Mouse (Mus musculus) layer of hippocampus, postnatal 25 days (tissue): Measurements from ENCODE around the gene Lcorl. TPM values are rescaled to one million over a fixed set of nuclear protein-coding genes. Genes with fewer than 3 reads are reported as not detected.
A peak's percentile ranks its signal among the peaks of the same experiment; 100 is the strongest.
"Not testable (repeated sequence)": the region's sequence is repeated elsewhere in the genome, so short reads cannot be mapped to it uniquely, and the experiment has no call there.

Source experiments
- DNase-seq, 2 experiments: peaks; one replicate each; pipeline ENCODE4 v3.0.0; 2022; ENCODE audit warnings: mixed read lengths in 2 of 2, low spot score in 1 of 2; ENCODE audit errors: extremely low spot score in 1 of 2
- total RNA-seq, 2 experiments: library from RNA; stranded (reverse); gene quantifications; 2 replicates each; pipeline ENCODE4 v1.2.3; 2021

The Lcorl gene
- total RNA-seq, 2 experiments from 2014 or later = 29.7 to 35.3 TPM

- no peak for DNase-seq
Observed at GRCm38 (mm10) chr5:45718848-45719488, 138.4 kb downstream of the Lcorl start.

DNA sequence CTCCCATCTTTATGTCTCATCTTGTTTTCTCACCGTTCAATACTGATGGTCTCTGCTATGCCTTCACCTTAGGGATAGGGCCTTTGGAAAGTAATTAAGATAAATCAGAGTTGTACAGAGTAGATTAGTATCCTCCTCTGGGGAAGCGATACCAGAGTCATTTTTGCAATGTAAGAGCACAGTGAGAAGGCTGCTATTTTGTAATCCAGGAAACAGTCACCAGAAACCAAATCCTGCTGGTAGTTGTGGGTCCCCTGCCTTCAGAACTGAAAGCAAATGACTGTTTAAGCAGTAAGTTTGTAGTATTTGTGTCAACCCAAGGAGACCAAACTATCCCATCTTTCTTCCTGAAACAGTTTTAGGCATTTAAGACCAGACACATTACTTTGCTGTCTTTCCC lies 147.8 kb downstream of the Lcorl start:
- no peak for DNase-seq

DNA sequence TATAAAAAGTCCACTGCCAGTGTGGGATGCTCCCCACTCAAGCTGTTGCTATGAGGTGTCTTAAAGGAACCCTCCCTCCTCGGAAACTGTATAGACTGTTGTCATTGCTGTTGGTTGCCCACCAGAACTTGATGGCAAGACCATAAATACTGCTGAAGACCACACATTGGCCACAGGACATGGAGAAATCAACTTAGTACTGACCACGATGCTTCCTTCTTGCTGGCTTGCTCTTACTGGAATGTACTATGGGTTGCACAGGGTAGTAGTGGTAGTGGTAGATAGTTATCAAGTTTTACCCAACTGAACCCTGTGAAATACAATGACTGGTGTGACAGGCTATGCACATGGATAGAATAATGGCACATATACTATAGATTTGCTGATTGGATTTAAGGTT lies 150.6 kb downstream of the Lcorl start:
- no peak for DNase-seq

DNA sequence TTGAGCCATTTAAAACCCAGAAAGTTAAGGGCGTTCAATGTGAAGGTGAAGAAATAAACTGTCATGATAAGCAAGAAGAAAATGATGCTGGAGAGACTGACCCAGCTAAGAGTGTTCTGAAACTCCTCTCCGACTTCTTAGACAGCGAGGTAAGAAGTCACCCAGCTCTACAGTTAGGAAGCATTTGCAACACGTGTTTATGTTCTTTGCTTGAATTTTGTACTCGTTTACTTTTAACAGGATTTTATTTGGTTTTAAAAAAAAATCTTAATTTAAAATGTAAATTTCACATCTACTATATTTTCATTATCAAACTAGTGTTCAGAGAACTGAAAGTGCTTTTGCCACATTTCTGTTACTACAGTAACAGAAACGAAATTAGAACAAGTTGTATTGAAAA lies 165.7 kb downstream of the Lcorl start:
- no peak for DNase-seq

GRCm38 (mm10) chr5:45690802-45691201 lies 166.6 kb downstream of the Lcorl start:
- DNase-seq = no peak

DNA sequence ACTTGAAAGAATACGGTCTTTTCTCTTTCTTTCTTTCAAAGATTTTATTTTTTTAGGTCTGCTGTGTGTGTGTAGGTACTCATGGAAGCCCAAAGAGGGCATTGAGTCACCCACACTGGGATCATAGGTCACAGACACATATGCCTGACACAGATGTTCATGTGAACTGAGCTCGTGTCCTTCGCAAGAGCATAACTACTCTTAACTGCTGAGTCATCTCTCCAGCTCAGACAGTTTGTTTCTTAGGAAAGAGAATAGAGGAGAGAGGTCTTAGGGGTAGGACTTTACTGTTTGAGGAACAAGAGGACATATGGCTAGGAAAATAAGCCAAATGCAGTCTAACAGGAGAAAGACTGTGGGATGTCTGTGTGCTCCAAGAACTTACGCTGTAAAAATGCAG lies 168.3 kb downstream of the Lcorl start:
- DNase-seq = no peak

DNA sequence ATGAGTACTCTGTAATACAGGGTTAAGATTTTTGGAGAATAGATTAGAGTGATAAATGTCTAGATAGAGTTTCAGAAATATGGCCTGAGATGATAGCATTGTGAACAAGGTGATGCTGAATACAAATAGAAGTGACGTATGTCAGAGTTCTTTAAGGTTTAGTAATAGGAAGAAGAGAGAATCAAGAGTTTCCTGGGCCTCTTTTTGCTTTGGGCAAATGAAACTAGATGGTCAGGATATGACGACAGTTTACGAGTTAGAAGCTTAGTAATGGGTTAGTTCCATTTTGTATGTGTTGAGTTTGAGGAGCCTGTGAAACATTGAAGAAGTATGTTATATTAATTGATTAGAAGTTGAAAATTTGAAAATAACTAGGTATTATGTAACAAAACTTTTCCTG lies 171.2 kb downstream of the Lcorl start:
- DNase-seq = no peak

- no peak for DNase-seq
Observed at GRCm38 (mm10) chr5:45685243-45685642, 172.2 kb downstream of the Lcorl start.

- DNase-seq = no peak
Observed at GRCm38 (mm10) chr5:45683388-45683787, 174.0 kb downstream of the Lcorl start.

DNA sequence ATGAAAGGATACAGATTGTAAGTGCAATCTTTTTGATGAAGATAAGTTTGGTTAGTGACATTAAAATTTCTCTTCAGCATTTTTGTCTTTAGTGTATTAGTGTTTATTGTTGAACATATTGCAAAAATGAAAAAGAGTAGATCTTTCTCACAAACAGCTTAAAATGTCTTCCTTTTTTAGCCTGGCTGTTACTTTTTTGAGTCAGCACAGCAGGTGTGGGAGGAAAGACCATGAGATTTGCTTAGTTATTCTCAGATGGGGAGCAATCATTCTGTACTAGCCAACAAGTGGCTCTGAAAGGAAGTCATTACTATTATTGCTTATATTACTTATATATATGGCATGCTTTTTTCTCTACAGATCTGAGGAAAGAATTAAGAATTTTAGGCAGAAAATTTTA lies 177.5 kb downstream of the Lcorl start:
- no peak for DNase-seq

DNA sequence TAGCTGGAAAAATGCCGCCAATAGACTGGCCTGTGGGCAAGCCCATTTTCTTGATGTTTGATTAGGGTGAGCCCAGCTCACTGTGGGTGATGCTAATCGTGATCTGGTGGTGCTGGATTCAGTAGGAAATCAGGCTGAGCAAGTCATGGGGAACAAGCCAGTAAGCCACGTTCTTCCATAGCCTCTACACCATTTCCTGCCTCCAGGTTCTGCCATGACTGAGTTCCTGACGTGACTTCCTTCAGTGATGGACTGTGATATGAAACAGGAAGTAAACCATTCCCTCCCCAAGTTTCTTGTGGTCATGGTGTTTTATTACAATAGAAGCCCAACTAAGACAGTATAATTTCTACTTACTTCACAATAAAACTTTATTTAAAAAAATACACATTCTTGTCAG lies 179.8 kb downstream of the Lcorl start:
- no peak for DNase-seq

DNA sequence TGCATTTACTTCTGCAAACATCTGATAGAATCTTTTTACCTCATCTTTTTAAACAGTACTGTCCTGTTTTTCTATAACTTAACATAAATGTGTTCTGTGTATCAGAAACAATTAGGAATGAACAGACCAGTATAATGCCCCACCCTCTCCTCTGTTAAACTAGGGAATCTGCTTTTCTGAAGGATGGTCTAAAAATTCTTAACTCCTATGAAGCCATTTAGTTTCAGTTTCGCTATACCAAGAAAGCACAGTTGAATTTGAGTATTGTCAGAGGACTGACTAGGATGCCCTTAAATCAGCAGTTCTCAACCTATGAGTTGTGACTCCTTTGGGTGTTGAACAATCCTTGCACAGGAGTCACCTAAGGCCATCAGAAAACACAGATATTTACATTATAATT lies 182.4 kb downstream of the Lcorl start:
- DNase-seq = no peak

DNA sequence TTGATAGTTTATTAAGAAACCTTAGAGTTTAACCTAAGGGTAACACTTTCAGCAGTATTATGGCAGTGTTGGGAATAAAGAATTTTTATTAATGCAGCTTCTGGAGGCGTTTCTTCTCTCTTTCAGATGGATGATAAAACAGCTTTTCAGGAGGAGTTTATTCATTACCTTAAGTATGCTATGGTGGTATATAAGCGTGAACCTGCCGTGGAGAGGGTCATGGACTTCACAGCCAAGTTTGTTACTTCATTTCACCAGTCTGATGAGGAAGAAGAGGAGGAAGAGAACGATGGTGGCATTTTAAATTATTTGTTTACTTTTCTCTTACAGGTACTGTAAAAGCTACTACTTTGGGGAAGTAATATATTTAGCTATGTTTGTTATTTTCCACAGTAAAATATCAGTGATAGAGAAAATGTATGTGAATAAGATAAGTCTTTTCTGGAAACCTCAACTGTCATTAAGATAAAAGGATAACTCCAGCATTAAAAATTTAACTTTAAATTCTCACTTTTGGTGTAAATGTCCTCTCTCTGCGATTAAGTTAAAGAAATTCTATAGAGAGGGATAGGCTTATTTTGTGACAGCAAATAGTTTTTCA lies 186.4 kb downstream of the Lcorl start:
- no peak for DNase-seq

DNA sequence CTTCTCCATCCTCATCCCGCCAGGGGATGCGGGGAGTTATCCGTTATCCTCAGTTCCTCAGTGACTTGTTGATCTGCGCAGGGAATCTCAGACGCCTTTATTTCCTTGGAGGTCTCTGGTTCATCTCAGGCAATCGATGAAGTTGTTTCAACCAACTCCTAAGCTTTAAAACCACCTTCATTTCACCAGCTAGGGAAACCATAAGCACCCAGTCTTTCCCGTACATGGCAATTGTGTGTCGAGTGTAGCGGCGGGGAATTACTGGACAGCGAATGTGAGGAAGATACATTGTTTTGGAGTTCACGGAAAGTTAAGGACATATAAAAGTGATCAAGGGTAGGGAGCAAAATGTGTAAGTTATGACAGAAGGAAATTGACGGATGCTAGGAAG lies 187.1 kb downstream of the Lcorl start:
- DNase-seq = no peak

DNA sequence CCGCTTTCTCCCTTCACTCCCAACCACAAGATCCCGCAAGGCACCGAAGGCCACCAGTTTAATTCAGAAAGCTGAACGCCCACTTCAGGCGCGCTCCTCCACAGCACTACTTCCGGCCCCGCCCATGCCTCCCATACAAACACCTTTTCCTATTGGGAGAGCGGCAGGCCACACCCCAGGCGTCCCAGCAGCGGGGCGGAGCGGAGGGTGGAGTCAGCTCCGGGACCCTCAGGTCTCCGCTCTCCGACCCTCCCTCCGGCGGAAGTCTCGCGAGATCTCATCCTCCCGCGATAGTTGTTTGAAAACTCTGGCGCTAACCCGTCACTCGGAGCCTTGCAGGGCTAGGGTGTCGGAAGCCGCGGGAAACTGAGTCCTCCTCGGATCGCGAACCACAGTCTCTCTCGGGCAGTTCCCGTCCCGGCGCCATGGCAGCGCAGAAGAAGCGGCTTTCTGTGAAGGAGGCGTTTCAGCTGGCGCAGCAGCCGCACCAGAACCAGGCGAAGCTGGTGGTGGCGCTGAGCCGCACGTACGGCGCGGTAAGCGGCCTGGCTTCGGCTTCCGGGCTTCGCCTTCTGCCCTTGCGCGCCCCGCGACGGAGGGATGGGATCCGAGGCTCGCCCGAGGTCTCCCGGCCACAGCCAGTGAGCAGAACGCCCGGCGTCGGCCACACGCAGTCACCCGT lies 187.7 kb downstream of the Lcorl start, which contains the start of gene Ncapg:
TSS of gene Ncapg (plus strand) at position 322 of the 682 bp plus-strand sequence.
- peak; percentile 99 to 100 for DNase-seq

DNA sequence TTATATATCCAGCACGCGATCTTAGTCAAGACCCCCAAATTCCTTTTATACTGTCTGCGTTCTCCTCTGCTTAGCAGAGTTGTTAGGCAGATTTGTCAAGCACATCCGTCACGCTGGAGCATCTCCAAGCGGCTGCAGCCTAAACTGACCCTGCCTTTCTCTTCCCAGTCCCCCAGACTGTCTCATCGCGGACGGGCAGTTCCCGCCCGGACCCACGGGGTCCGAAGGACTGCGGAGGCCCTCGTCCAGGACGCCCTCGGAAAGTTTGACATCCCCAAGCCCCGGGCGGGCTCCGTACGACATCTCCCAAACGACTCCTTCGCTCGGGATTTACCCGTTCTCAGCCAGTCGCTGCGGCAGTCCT lies 188.2 kb downstream of the Lcorl start:
- DNase-seq = no peak

DNA sequence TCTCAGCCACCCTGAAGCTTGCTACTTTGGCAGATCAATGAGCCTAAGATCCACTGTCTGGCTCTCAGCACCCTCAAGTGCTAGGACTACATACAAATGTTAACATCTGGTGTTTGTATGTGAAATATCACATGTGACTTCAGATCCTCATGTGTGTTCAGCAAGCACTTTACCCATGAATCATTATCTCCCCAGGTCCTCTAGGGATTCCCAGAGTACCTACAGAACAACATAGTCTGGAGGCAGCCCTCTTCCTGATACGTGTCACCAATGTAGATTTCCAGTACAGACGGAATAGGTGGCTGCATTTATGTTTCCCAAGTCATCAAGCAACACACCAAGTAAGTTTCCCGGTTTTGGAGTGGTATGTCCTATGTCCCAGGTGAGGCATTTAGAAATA lies 188.6 kb downstream of the Lcorl start:
- DNase-seq = peak in 1 of 2 experiments; percentile 4

GRCm38 (mm10) chr5:45668324-45668723 lies 189.1 kb downstream of the Lcorl start:
- no peak for DNase-seq

DNA sequence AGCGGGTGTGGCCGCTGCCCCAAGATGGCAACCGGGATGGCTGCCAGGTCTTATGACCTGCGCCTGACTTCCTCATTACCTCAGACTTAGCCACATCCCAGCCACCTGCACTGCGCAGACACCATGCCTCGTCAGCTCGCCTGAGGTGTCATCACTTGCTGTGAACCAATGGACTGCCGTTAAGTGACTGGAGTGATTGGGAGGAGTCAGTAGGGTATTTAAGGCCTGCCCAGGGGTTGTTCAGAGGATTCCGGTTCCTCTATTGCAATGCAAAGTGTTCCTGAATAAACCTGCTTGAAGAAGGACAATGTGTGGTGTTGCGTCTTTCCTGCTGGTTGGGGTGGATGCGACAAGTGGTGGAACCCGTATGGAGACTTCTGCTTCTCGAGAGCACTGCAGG lies 199.0 kb downstream of the Lcorl start:
- not testable (repeated sequence) for DNase-seq

GRCm38 (mm10) chr5:45651026-45651703 lies 206.2 kb downstream of the Lcorl start:
- no peak for DNase-seq
